Mouse (Mus musculus): ENCODE results near the gene Lgr4. TPM values are rescaled to one million over a fixed set of nuclear protein-coding genes. Genes with fewer than 3 reads are reported as not detected.
A peak's percentile ranks its signal among the peaks of the same experiment; 100 is the strongest.

The Lgr4 gene
- polyA plus RNA-seq, 1 experiment from 2014 or later = 28.0 TPM

- no peak overlapping the region for H3K4me3 ChIP-seq (replicated peaks)
- H3K9ac ChIP-seq = no peak overlapping the region
- H3K4me1 ChIP-seq = peaks cover 11% of the 10 kb centered on the region
- WGBS = 58% methylated on average over 5 of the region's 5 CpGs
- H3K27ac ChIP-seq = no peak overlapping the region; the same call in 1 of the 2 replicates
- ATAC-seq (replicated peaks; ENCODE audit: low FRiP score) = 0 out of 2 replicates have a peak, but pooled peaks have one; percentile 60
- H3K4me2 ChIP-seq = no peak overlapping the region
- H3K9me3 ChIP-seq (replicated peaks) = no peaks in the 10 kb centered on the region
- peaks cover 25% of the 10 kb centered on the region for H3K36me3 ChIP-seq
- no peaks in the 10 kb centered on the region for H3K27me3 ChIP-seq
Measured at GRCm38 (mm10) chr2:110042861-110043760, 125.7 kb downstream of the Lgr4 start.

DNA sequence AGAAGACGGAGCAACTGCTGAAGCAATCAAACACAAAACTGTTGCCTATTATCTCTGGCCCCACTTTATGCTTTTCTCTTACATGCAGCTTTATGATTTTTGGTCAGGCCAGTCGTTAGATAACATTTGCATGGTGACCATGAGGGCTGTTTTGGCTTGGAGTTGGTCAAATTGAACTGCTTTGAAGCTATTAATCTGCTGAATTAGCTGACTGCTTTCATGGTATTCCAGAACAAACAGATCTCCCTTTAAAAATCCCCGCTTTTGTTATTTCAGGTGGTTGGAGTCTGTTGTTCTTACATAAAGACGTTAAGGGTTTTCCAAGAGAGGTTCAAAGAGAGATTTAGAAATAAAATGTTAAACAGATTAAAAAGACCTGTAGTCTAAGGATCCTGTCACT lies 141.0 kb downstream of the Lgr4 start:
- Histone ChIP-seq H3K27ac (peak overlapping the region; percentile 52), H3K9ac (no peak overlapping the region), H3K4me2 (no peak overlapping the region), H3K4me1 (peaks cover 22% of the 10 kb centered on the region), H3K4me3 (replicated peaks) (no peak overlapping the region), H3K27me3 (no peaks in the 10 kb centered on the region), H3K9me3 (replicated peaks) (no peaks in the 10 kb centered on the region), H3K36me3 (no peaks in the 10 kb centered on the region)
- ATAC-seq (replicated peaks; ENCODE audit: low FRiP score) = peak; percentile 50; the same call in 1 of the 2 replicates
- WGBS = 29% methylated on average over 4 of the region's 4 CpGs

GRCm38 (mm10) chr2:110063131-110063530 lies 145.7 kb downstream of the Lgr4 start:
- ATAC-seq (replicated peaks; ENCODE audit: low FRiP score) = no peak
- Histone ChIP-seq H3K9ac (no peak overlapping the region), H3K36me3 (no peaks in the 10 kb centered on the region), H3K4me2 (no peak overlapping the region), H3K27me3 (no peaks in the 10 kb centered on the region), H3K9me3 (replicated peaks) (no peaks in the 10 kb centered on the region), H3K4me3 (replicated peaks) (no peak overlapping the region), H3K4me1 (peaks cover 23% of the 10 kb centered on the region), H3K27ac (no peak overlapping the region)
- 86% methylated on average over 1 of the region's 1 CpGs for WGBS

Other genes with a start within 250 kb of the Lgr4 start
- gene Bdnf, start 242.9 kb upstream of the Lgr4 start, polyA plus RNA-seq (2015; fragmentation: Nextera tagmentation; extraction: Ambion mirVana) = 0.81 and 1.1 TPM in 2 replicates
- gene Lin7c, start 26.8 kb upstream of the Lgr4 start, polyA plus RNA-seq (2015; fragmentation: Nextera tagmentation; extraction: Ambion mirVana) = 69.3 and 76.4 TPM in 2 replicates
- gene Ccdc34, start 100.2 kb downstream of the Lgr4 start, polyA plus RNA-seq (2015; fragmentation: Nextera tagmentation; extraction: Ambion mirVana) = 47.1 and 49.5 TPM in 2 replicates

Data from kidney, embryonic 15.5 days (tissue).